Mouse (Mus musculus) lung, postnatal 0 days (tissue): ENCODE results near the gene Ddx31.

Experiments
- CTCF ChIP-seq: IDR thresholded peaks from 2 replicates; pipeline ENCODE4 v1.5.1; 2016; ENCODE audit warnings: antibody characterized with exemption, mild to moderate bottlenecking
- EP300 ChIP-seq: IDR thresholded peaks from 2 replicates; pipeline ENCODE4 v1.6.1; 2016; ENCODE audit warnings: antibody characterized with exemption, mild to moderate bottlenecking, control low read depth

GRCm38 (mm10) chr2:28917518-28918361, 77.5 kb downstream of the Ddx31 start:
- TF ChIP-seq EP300 (no peak), CTCF (no peak)
